Mouse (Mus musculus) kidney, postnatal 0 days (tissue): ENCODE measurements at regions not wholly inside any gene's neighbourhood (a gene's known extent, or its start where the extent isn't known, plus 50 kb on each side); places are given as distances from the start of the nearest gene placed in this dataset.

Source experiments
- ATAC-seq: fragments of 200-750 bp; cut with Nextera tagmentation; replicated peaks from 2 replicates; pipeline ENCODE4 v1.8.0; 2017; ENCODE audit warnings: low read depth, moderate number of reproducible peaks, moderate TSS enrichment, moderate library complexity; ENCODE audit not compliant: low FRiP score
- DNase-seq: peaks from one replicate; pipeline ENCODE4 v3.0.0-alpha.2; 2016; ENCODE audit warnings: low spot score
- H3K27ac ChIP-seq: fragments of 300-500 bp; sonication (generic); 2 replicates; pipeline ENCODE4 v1.5.1; 2014; ENCODE audit warnings: mild to moderate bottlenecking
- H3K27me3 ChIP-seq: fragments of 300-500 bp; sonication (generic); 2 replicates; pipeline ENCODE4 v1.6.1; 2014; ENCODE audit warnings: low read length, mixed read lengths; ENCODE audit not compliant: insufficient read depth
- H3K36me3 ChIP-seq: fragments of 300-500 bp; sonication (generic); 2 replicates; pipeline ENCODE4 v1.6.1; 2014; ENCODE audit warnings: low read length, mixed read lengths; ENCODE audit not compliant: insufficient read depth
- H3K4me1 ChIP-seq: fragments of 300-500 bp; sonication (generic); replicated peaks from 2 replicates; pipeline ENCODE4 v1.6.1; 2014; ENCODE audit warnings: antibody characterized with exemption, low read length, mixed read lengths; ENCODE audit not compliant: insufficient read depth
- H3K4me2 ChIP-seq: fragments of 300-500 bp; sonication (generic); 2 replicates; pipeline ENCODE4 v1.6.1; 2014; ENCODE audit warnings: mild to moderate bottlenecking, low read length, moderate library complexity, mixed read lengths
- H3K4me3 ChIP-seq: fragments of 300-500 bp; sonication (generic); replicated peaks from 2 replicates; pipeline ENCODE4 v1.5.1; 2014; ENCODE audit warnings: low read depth, low read length
- H3K9ac ChIP-seq: fragments of 300-500 bp; sonication (generic); 2 replicates; pipeline ENCODE4 v1.6.1; 2014; ENCODE audit warnings: low read depth, low read length
- H3K9me3 ChIP-seq: fragments of 300-500 bp; sonication (generic); replicated peaks from 2 replicates; pipeline ENCODE4 v1.6.1; 2016; ENCODE audit warnings: low read length, inconsistent platforms, mixed read lengths
- CTCF ChIP-seq: IDR thresholded peaks from 2 replicates; pipeline ENCODE4 v1.5.1; 2016; ENCODE audit warnings: antibody characterized with exemption, low read depth, mild to moderate bottlenecking, moderate library complexity
- WGBS: fragments of 180-500 bp; shearing (Covaris S2); extraction: QIAGEN DNeasy Blood & Tissue Kit; methylation state at CpG from one replicate; pipeline ENCODE4 v1.1.7; 2014; 5-methylcytosine and 5-hydroxymethylcytosine counted together

GRCm38 (mm10) chr15:60419081-60419480 is 402.7 kb upstream of the 4933412E24Rik start:
- H3K36me3 ChIP-seq: no peaks in the 10 kb centered on the region
- H3K4me3 ChIP-seq: no peak overlapping the region
- H3K9me3 ChIP-seq: no peaks in the 10 kb centered on the region
- no peak for TF ChIP-seq CTCF
- no peak for DNase-seq
- WGBS: 45% methylated on average over 1 of the region's 1 CpGs
- ATAC-seq: no peak
- H3K27me3 ChIP-seq: no peaks in the 10 kb centered on the region
- no peak overlapping the region for H3K27ac ChIP-seq
- no peaks in the 10 kb centered on the region for H3K4me1 ChIP-seq
- no peak overlapping the region for H3K9ac ChIP-seq
- H3K4me2 ChIP-seq: no peak overlapping the region

GRCm38 (mm10) chr15:60392267-60392666 is 375.9 kb upstream of the 4933412E24Rik start:
- no peak for TF ChIP-seq CTCF

GRCm38 (mm10) chr15:60390336-60390735 is 373.9 kb upstream of the 4933412E24Rik start:
- DNase-seq: no peak
- ATAC-seq: no peak
- Histone ChIP-seq H3K9ac (no peak overlapping the region), H3K27ac (no peak overlapping the region), H3K4me1 (no peaks in the 10 kb centered on the region), H3K4me3 (no peak overlapping the region), H3K27me3 (no peaks in the 10 kb centered on the region), H3K4me2 (no peak overlapping the region), H3K9me3 (no peaks in the 10 kb centered on the region), H3K36me3 (no peaks in the 10 kb centered on the region)
- WGBS: 88% methylated on average over 1 of the region's 1 CpGs
- no peak for TF ChIP-seq CTCF

More at GRCm38 (mm10) chr15:60392267-60392666, 375.9 kb upstream of the 4933412E24Rik start:
- no peaks in the 10 kb centered on the region for H3K4me1 ChIP-seq
- ATAC-seq: no peak
- H3K36me3 ChIP-seq: no peaks in the 10 kb centered on the region
- no peaks in the 10 kb centered on the region for H3K9me3 ChIP-seq
- no peak for DNase-seq
- H3K4me3 ChIP-seq: no peak overlapping the region
- no peak overlapping the region for H3K27ac ChIP-seq
- H3K4me2 ChIP-seq: no peak overlapping the region
- no peak overlapping the region for H3K9ac ChIP-seq
- WGBS: 74% methylated on average over 7 of the region's 7 CpGs
- H3K27me3 ChIP-seq: no peaks in the 10 kb centered on the region

GRCm38 (mm10) chr15:60387962-60388361 is 371.5 kb upstream of the 4933412E24Rik start:
- H3K36me3 ChIP-seq: no peaks in the 10 kb centered on the region
- no peak overlapping the region for H3K4me2 ChIP-seq
- ATAC-seq: no peak
- no peaks in the 10 kb centered on the region for H3K27me3 ChIP-seq
- no peak for TF ChIP-seq CTCF
- 89% methylated on average over 2 of the region's 2 CpGs for WGBS
- no peak for DNase-seq
- H3K4me3 ChIP-seq: no peak overlapping the region
- no peaks in the 10 kb centered on the region for H3K4me1 ChIP-seq
- H3K9ac ChIP-seq: no peak overlapping the region
- H3K27ac ChIP-seq: no peak overlapping the region
- no peaks in the 10 kb centered on the region for H3K9me3 ChIP-seq
